Mouse (Mus musculus): ENCODE results near the gene Pecam1.

DNA sequence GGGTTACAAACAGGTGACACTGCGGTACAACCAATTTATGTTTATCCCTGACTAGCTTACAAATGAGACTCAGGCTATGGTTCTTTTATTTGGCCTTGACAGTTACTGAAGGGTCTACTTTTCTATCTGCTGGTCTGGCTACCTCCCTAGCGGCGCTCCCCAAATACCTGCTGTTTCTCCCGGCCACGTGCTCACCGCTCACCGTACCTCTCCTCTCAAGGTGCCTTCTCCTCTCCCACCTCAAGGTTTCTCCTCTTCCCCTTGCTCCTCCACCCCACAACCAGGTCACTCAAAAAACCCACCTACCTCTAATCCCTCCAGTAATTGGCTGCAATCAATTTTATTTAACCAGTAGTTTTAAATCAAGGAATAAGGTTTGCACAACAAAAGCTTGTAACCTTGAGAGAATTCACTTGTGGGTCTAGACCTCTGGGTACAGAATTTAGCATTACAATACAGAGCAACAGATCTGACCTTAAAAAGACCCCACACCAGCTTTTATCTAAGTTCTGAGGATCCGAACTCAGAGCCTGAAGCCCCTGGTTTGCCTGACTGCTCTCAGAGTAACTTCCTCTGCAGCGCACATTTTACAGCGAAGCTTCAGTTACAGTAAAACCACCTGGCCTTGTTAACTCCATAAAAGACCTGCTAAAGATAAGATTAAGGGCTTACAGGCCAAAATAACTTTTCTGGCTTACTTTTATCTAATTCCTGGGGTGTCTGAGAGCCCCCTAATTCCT lies 26.1 kb downstream of the Pecam1 start:
- TF ChIP-seq GATA1 (IDR thresholded peaks at IDR 0.05; ENCODE audit: borderline replicate concordance, low read length) (no peak), FLI1 (IDR thresholded peaks at IDR 0.05; ENCODE audit: low read length) (no peak)

Data from megakaryocyte, embryonic 14.5 days (primary cell).